Mouse (Mus musculus) adrenal gland, postnatal 10 days (tissue): ENCODE measurements around the gene Olfr279. TPM values are rescaled to one million over a fixed set of nuclear protein-coding genes. Genes with fewer than 3 reads are reported as not detected.

ENCODE experiments used
- microRNA-seq: library from miRNA; unstranded; fragments of <30 nt; microRNA quantifications from one replicate; pipeline ENCODE4 v1.2.0, GENCODE M21; 2021
- total RNA-seq, 2 experiments: library from RNA; stranded (reverse); gene quantifications; 2 replicates each; pipeline ENCODE4 v1.2.3; 2021

Gene Olfr279
- total RNA-seq, 2 experiments from 2014 or later, result not detected

Small RNA genes within 50 kb of the gene (microRNA-seq; reads per million reads assigned to microRNA genes)
- 8.8 reads per million, percentile 14 among the genes with 10 or more reads in this experiment for gene Mir1291

Other genes starting within 250 kb of the Olfr279 start
- not detected for gene H1fnt, start 235.1 kb upstream of the Olfr279 start, total RNA-seq
- 1 to 10 TPM; 3.9 to 7.4 TPM for gene Zfp641, start 196.2 kb upstream of the Olfr279 start, total RNA-seq
- gene Olfr285, start 175.0 kb upstream of the Olfr279 start, total RNA-seq, result not detected
- not detected for gene Olfr284, start 151.4 kb upstream of the Olfr279 start, total RNA-seq
- gene Olfr283, start 111.5 kb upstream of the Olfr279 start, total RNA-seq, result not detected
- not detected for gene Olfr282, start 61.2 kb upstream of the Olfr279 start, total RNA-seq
- not detected for gene Olfr281, start 39.8 kb upstream of the Olfr279 start, total RNA-seq
- gene OR5BS1P, start 22.5 kb upstream of the Olfr279 start, total RNA-seq, result not detected
- gene Lalba, start 9.7 kb upstream of the Olfr279 start, total RNA-seq, result under 1 TPM in 1 of 2 experiments, not detected in 1; 0.39 TPM
- gene Kansl2, start 41.9 kb downstream of the Olfr279 start, total RNA-seq, result 10 to 100 TPM; 64.8 to 77.9 TPM
- 10 to 100 TPM; 41.5 to 50.0 TPM for gene Ccnt1, start 78.5 kb downstream of the Olfr279 start, total RNA-seq
- gene 4930415O20Rik, start 78.6 kb downstream of the Olfr279 start, total RNA-seq, result 1 to 10 TPM in 1 of 2 experiments, under 1 TPM in 1; 0.58 to 1.2 TPM
- gene Adcy6, start 117.7 kb downstream of the Olfr279 start, total RNA-seq, result 100 to 1,000 TPM in 1 of 2 experiments, 10 to 100 TPM in 1; 83.5 to 101 TPM
- 10 to 100 TPM; 12.6 to 18.8 TPM for gene Cacnb3, start 138.4 kb downstream of the Olfr279 start, total RNA-seq
- gene Ddx23, start 170.5 kb downstream of the Olfr279 start, total RNA-seq, result 10 to 100 TPM; 55.5 to 72.4 TPM
- 1 to 10 TPM; 1.9 to 2.3 TPM for gene Rnd1, start 185.1 kb downstream of the Olfr279 start, total RNA-seq
- under 1 TPM; 0.61 to 0.63 TPM for gene Ccdc65, start 215.8 kb downstream of the Olfr279 start, total RNA-seq
- gene Fkbp11, start 235.8 kb downstream of the Olfr279 start, total RNA-seq, result 10 to 100 TPM in 1 of 2 experiments, 1 to 10 TPM in 1; 8.8 to 11.9 TPM